Mouse (Mus musculus) adrenal gland, adult 18-20 months (tissue): ENCODE measurements at regions not wholly inside any gene's neighbourhood (a gene's known extent, or its start where the extent isn't known, plus 50 kb on each side); places are given as distances from the start of the nearest gene placed in this dataset.

Experiments
- DNase-seq, 2 experiments: peaks; one replicate each; pipeline ENCODE4 v3.0.0; 2021 to 2022; ENCODE audit warnings: low spot score in 2 of 2

DNA sequence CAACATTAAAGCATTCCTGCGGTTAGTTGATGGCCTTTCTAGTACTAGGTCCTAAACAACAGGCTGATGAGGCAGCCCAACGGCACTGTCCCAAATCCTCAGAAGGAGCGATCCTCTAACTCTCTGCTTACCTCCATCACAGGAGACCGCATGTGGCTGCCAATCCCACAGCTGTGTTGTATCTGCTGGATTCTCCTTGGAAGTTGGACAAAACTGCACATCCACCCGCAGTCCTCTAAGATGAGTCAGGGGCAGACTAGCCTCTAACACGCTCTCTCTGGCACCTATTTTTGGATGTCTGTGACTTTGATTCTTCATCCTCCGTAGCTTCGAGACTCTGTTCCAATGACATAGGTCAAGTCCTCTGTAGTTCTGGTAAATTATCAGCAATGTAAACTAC lies 432.5 kb downstream of the Fgf9 start:
- no peak for DNase-seq

DNA sequence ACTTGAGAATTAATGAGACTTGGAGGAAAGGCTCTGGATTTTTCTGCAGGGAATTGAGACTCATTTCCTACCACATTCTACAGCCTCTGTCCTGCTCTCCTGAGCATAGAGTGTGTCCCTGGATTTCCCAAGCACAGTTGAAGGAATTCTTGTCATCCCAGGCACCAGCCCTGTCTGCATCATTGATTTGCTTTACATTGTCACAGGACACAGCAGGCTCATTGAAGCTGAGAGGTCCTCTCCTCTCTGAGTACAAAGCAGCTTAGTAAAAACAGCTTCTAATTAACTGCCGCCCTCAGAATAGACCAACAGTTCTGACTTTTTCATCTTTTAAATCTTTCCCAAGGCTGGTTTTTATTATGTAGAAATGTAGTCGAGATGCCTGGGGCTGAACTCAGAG lies 429.7 kb downstream of the Fgf9 start:
- no peak for DNase-seq

DNA sequence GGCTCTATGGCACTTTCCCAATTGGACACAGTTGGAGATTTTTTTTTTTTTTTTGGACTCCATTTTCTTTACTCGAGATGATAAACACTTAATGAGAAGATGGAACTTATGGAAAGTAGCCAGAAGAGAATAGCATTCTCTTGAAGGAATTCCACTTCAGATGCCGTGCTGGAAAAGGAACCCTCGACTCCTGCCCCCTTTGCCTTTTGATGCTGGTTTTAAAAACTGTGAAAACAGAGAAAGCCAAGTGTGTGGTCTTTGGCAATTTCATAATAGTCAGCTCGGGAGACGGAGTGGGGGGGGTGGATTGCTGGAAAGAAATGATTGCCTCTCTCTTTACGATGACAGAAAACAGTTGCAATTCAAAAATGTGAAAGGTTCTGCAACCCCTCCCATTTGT lies 429.2 kb downstream of the Fgf9 start:
- no peak for DNase-seq

DNA sequence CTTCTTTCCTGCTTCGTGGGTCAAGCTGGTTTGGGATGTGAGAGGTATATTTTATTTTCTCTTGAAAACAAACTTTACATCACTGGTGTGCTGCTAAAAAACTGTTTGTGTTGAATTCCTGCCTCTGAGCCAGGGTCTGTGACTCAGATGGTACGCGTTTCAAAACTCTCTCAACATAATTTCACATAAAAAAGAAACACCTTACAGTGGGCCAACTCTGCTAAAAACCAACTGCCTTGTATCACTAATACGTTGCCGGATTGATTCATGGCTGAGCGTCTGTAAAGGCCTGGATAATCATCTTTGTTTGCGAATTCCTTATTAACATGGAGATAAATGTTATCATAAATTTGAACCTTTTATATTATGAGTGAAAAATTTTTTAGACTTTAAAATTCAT lies 428.7 kb downstream of the Fgf9 start:
- no peak for DNase-seq

DNA sequence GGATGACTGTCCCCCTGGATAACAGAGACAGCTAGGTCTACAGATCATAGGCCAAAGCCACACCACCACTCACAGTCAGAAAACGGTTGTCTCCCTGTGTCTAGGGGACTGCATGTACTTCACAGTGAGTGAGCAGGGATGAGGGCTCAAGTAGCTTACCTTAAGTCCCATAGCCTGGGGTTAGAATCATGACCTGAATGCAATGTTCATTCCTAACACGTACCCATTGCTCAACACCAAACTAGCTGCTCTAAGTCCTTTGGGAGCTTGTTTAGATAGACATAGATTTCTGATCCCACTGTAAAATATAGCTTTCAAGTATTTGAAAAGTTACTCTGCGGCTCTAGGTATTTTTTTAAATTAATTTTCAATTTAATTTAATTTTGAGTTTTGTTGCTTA lies 426.6 kb downstream of the Fgf9 start:
- no peak for DNase-seq

DNA sequence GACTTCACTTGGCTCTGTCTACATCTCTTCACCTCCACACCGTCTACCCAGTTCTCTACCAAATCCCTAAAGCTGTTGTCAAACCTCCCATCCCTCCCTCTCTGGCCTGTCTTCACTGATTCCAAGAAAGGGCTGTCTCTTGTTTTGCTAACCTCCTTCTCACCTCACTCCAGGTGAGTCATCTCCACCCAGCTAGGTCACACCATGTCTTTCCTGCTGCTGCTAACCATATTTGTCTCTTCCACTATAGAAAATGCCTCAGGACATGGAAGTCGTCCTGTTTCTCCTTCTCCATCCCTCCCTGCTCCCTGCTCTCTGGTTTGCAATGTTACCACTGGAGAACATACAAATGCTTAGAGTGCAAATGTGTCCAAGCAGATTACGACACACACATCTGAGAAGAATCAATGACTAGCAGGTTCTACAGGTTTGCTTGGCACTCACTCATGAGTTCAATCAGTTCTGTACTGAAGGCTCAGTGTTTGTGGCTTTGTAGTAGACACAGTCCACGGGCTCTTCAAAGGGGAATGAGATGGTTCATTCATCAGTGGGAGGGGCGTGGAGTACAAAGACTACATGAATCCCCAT lies 424.1 kb downstream of the Fgf9 start:
- no peak for DNase-seq

DNA sequence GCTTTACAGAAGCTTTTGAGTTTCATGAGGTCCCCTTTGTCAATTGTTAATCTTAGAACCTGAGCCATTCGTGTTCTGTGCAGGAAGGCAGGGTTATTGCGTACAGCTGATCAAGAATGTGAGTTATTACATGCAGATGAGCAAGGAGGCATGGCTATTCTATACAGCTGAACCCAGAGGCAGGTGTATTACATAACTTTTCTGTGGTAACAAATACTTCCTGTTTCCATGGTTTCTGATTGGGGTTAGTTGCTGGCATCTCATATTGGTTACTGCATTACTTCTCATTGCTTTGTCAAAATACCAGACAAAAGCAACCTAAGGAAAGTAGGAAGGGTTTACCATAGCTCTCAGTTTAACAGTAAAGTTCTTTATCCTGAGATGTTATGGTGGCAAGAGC lies 421.8 kb downstream of the Fgf9 start:
- no peak for DNase-seq

DNA sequence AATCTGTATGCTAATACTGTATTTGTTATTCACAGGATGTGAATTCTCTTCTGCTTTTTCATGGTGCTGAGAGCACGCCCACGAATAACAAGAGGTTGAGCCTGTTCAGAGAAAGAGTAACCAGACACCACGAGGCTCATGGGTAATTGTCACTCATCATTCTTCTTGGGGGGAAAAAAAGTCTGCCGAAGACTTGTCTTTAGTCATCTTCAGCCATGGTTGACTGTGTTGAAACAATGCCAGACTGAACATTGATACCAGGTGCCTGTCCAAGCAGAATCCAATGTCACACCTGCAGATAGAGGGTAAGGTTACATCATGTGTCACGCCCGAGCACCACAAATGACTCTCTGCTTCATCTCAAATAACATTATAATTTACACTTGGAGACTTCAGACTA lies 418.5 kb downstream of the Fgf9 start:
- DNase-seq = no peak

DNA sequence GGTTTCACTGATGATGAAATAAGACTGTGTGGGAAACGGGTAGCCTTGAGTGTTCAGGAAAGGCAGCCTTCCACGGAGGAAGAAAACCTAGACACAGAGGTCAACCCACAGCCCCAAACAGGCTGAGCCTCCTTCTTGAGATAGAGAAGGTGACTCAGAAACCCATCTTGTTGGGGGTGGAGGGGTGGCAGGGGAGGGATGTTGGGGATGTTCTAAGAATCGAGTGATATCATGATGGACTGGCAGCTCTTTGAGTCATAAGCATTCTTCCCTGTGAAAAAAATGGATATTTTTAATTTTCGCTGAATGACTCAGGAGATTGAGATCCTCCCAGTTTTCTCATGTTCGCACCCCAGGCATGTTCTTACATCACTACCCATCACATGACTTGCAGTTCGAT lies 417.5 kb downstream of the Fgf9 start:
- no peak for DNase-seq

DNA sequence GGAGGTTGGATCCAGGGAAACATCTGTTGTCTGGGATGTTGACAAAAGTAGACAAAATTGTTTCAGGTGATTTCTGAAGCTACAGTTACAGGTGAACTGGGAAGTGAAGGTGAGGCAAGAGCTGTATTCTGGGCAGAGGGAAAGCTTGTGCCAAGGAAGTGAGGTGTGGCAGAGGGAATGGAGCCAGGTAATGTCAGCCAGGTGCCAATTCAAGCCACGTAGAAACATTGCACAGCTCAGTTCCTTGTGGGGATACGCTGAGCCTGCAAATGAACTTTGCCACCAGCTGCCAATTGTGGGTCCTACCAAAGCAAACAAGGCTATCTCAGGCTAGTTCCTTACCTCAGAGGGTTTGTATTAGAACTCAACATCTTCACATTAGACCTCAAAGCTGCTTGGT lies 410.1 kb downstream of the Fgf9 start:
- no peak for DNase-seq

DNA sequence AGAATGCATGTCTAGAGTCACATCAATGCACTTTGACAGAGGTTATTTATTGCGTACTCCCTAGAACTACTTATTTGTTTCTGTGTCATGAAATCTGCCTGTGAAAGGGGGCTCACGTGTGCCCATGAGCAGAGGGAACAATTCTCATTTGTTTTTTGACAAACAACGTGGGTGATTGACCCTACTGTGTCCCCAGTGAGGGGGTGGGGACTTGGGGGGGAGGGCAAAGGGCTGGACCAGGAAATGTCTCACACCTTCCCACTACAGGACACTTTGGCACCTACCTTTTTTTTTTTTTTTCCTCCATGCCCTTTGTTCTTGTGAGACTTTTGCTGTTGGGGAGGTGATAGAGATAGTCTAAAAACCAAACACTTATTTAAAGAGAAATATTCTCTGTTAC lies 400.3 kb downstream of the Fgf9 start:
- no peak for DNase-seq

DNA sequence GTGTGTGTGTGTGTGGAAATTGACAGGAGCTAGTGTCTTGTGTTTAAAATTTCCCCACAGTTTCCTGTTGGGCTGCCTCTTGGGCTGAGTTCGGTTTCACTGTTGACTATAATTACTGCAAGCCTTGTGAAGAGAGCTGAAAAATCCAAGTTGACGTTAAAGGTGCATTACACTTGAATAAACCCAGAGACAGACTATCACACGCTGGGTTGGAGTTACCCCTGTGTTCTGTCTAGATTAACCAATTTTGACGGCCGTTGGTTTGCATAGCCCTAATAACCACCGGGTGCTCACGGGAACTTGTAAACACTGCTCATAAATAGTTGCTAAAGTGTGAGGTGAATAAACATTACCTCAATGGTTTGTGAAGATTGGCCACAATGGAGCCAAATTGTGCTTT lies 398.1 kb downstream of the Fgf9 start:
- no peak for DNase-seq

DNA sequence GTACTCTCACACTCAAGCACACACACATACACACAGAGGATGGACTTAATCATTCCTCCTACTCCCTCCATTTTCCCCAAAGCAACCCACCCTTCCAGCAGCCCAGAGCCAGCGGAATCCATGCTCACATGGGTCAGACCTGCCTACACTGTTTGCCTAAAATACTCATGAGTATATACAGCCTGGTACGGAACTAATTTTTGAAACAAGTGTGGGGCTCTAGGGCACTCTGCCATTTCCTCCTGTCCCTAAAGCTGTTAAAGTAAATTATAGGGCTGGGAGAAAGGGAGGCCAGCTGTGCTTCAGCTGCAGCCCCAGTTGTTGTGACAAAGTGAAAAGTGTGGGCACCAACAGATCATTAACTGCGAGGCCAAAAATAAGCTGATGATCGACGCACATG lies 397.5 kb downstream of the Fgf9 start:
- DNase-seq = no peak

DNA sequence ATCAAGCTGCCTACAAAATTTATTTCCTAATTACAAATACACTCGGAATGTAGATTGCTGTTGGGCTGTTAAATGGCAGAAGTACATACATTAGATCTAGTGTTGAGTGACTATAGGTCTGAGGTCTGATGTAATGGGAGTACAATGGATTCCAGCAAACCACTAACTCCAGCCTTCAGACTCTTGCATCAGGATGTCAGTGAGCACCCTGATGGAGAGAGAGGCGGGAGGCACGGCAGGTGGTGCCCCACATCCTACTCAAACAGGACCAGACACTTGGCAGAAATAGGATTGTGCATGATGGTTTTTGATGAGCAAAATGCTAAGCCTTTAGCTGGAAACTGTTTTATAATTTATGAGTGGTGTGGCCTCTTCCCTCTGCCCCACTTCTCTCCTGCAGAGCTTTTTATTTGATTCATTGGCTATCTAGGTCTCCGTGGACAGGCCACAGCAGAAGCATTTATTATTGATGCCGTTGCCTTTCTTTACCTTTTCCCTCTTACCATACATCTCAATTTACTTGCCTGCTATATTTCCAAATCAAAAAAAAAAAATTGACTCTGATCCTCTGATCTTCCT lies 376.5 kb downstream of the Fgf9 start:
- DNase-seq = no peak

DNA sequence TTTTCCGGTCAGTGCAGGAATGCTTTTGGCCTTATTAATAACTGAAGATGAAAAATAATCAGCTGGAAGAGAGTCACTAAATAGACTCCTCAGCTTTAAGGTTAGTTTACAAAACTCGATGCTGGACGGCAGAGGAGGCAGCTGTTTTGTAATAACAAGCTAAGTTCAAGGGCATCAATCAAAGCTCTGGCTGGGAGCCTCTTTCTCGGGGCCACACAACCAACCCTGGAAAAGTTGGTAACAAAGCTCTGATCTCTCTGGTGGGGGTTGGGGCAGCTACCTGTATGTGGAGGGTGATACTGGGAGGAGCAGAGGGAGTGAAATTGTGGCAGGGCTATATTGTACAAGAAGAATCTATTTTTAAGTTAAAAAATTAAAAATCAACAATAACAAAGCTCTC lies 374.1 kb downstream of the Fgf9 start:
- DNase-seq = peak in 1 of 2 experiments; percentile 30

DNA sequence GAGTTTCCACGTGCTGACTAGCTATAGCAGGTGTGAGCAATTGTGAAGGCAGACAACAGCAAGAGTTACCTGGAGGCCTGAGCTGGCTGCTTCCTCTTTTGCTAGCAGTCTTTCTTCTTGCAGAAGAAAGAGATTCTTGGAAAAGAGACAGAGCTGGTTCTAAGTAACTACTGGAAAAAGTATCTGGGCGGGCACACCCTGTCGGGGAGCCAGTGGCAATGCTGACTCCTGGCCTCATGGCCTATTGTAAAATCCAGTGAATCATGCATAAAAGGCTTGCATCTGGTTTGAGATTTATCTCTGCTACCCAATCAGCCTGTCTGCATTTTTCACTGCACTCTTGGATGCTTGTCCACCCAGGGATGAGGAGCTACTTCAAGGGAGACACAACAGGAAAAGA lies 372.2 kb downstream of the Fgf9 start:
- DNase-seq = peak; percentile 33 to 53

DNA sequence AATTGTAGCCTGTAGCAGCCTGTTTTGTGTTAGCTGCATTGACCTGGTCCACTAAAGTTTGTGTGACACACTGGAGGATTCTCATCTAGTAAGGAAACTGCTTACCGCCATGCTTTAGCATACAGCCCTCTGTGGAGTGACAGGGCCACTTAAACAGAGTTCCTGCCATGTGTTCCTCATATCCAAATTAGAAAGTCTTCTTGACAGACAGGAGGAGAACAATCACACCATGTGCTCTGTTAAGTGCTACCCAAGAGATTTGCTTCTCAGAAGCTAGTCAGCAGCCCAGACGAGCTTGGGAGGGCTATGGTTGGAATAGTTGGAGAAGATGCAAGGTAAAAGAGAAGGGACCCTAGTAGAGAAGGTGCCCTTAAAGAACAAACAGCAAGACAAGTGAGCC lies 369.6 kb downstream of the Fgf9 start:
- DNase-seq = no peak

DNA sequence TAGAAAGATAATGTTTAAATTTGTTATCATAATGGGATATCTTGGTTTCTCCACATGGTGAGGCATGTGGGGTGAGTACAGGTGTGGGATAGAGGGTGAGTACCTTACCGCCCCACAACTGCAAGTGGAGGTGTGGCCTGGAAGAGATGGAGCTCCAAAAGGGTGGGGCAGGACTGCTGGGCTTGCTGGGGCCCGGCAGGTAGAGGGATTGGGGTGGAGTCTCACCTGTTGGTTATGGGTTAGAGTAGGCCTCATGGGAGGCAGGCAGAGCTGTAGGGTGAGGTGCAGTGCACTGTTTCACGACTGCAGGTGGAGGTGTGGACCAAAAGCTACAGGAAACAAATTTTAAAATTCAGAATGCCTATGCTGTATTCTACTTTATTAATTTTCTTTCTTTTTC lies 365.7 kb downstream of the Fgf9 start:
- no peak for DNase-seq

DNA sequence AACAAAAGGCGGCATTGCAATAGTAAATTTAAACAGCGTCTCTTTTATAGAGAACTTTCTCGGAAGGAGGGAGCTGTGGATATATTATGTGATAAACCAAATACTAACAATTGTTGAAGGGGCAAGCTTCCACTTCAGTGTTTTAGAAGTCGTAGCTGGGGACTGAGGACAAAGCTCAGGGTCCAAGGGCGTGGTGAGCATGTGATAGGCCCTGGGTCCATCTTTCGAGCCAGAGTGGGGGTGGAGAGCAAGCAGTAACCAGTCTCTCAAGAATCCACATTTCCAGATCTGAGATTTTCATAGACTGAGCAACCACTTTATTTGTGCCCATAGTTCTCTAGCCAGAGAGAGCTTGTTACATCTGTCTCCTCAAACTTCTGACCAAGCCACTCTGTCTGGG lies 356.1 kb downstream of the Fgf9 start:
- DNase-seq = no peak

DNA sequence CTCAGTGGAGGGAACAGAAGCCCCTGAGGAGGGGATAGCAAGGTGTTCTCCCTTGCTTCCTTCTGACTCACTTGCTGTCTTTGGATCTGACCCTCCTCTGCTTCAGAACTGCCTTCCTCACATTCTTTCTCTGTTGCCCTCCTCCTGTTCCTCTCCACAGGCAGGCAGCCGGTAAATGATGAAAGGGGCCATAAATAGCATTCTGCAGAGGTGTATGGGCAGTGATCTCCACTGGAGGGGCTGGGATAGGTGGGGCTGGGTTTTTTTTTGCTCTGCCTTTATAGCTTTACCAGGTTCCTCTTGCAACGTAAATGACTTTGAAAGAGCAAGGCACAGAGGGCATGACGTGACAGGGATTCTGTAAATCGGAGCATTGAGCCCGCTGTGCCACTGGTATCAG lies 351.6 kb downstream of the Fgf9 start:
- DNase-seq = no peak

DNA sequence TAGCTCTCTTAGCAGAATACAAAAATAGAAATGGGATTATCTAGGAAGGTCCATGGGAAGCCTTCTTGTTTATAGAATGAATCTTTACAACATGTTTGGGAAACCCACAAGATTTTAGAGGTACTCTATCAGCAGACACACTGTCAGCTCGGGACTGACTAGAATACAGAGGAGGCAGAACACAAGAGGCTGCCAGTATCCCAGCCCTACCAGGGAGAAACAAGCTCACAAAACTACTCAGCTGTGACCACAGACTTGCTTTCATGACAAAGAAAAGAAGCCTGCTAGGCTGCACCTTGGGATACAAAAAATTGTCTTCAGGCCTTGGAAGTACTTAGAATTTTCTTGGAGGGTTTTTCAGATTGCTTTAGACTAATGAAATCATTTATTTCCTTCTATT lies 347.2 kb downstream of the Fgf9 start:
- DNase-seq = no peak

DNA sequence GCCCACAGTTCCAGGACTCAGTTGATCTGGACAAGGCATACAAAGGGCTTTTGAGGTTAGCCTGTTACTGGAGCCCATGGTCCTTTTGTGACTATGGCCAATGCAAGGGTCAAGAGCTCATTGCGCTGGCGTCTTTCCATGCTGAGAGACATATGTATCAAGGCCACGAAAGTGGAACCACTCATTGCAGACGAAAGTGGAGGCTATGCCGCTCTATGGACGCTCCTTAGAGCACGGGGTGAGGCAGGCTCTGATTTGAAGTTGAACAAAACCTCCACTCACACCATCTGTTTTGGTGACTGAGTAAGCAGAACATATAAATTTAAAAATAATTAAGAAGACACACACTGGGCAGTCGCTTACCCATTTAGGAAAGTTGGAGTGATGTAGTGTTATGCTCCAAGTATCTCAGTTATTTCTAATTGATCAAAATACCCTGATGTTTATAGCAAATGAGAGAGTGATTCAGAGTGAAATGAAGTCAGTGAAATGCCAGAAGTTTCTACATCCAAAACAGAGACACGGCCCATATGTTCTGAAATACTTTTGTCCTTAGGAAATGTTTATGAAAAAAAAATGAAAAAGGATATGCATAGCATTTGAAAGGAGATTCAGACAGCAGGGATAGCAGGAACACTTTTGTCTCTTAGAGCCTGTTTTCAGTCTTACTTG lies 321.8 kb downstream of the Fgf9 start:
- DNase-seq = no peak

DNA sequence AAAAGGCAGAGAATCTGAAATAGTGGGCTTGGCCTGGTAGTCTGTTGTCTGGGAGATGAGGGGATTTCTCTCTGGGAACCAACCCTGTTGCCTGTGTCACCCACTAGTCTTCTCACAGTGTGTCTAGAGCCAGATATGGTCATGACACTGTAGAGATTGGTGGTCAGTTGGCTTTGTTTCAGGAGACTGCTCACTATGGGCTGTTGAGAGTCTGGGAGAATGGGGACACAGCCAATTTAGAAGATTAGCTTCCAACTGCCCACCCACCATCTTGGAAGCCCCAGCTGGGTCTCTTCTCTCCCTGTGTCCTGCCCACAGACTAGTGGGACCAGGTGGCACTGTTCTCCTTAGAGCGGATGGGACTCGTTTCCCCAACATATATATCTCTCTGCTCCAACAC lies 320.4 kb downstream of the Fgf9 start:
- no peak for DNase-seq
